Mouse (Mus musculus): ENCODE results near the gene E130114P18Rik. TPM values are rescaled to one million over a fixed set of nuclear protein-coding genes. Genes with fewer than 3 reads are reported as not detected.
A peak's percentile ranks its signal among the peaks of the same experiment; 100 is the strongest.

Gene E130114P18Rik
- polyA plus RNA-seq, 1 experiment from 2014 or later: 11.6 TPM

DNA sequence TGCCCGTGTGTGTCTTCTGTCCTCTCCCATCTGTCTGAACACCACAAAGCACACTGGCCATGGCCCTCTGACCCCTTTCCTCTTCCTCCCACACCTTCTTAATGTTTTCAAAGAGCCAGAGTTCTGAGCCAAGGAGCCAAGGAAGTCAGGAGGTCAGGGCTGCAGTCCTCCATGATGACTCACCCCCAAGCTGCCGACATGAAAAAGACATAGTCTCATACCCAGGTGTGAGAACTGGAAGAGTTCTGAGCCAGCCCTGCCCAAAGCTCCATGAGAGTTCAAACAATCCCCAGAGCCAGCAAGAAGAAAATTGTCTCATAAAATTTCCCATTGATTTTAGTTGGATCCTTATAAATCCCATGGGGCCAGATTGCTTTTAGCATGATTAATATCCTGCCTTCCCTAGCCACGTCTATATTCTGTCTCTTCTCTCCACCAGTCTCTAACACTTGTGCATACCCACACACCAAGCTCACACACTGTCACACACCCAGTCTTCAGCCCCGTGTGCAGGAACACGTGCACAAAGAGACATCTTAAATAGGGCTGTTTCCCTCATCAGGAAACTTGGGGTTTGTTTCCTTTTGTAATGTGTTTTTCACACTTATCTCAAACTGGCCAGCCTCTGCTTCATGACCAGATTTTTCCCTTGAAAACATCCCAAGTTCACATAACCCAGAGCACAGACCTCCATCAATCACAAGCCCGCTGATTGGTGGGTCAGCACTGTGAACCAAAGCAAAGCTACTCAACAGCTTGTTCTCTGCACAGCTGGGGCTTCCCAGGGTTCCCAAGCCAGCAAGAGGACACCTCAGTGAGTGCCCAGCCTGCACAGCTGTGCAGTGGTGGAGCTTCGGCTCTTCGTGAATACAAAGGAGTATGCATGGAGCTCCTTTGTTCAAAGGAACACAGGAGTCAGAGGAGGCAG, 88.2 kb downstream of the E130114P18Rik start:
- 61% methylated on average over 8 of the region's 8 CpGs for WGBS
- no peak overlapping the region for H3K4me3 ChIP-seq (ENCODE audit: low read depth, low read length)
- ATAC-seq: peak; percentile 48; the same call in 1 of the 2 replicates

DNA sequence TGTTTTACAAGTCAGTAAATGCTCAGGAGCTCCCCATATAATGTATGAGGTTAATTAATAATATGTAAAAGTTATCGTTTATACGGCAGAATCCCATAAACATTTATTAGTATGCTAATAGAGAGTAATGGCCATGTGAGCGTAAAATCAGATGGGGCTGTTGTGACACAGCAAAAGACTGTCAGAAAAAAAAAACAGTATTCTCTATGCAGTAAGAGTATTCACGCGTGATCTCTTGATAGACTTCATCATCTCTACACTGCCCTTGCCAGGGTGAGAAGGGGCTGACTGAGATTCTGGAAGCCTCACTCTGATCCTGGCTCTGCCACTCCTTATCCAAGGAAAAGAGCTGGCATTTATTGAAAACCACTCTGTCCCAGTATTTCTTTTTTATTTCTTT, 91.9 kb downstream of the E130114P18Rik start:
- H3K4me3 ChIP-seq (ENCODE audit: low read depth, low read length): no peak overlapping the region
- 84% methylated on average over 5 of the region's 5 CpGs for WGBS
- no peaks in the 10 kb centered on the region for H3K4me1 ChIP-seq (ENCODE audit: control insufficient read depth, insufficient read depth, low read length)
- H3K36me3 ChIP-seq (ENCODE audit: control insufficient read depth, insufficient read depth, low read length): no peaks in the 10 kb centered on the region
- H3K4me2 ChIP-seq (ENCODE audit: low read length): no peak overlapping the region
- no peak overlapping the region for H3K27ac ChIP-seq (ENCODE audit: low read length)
- no peak overlapping the region for H3K9ac ChIP-seq (ENCODE audit: low read depth, low read length)
- no peaks in the 10 kb centered on the region for H3K27me3 ChIP-seq (ENCODE audit: control insufficient read depth, insufficient read depth, low read depth, low read length)
- ATAC-seq: no peak
- no peaks in the 10 kb centered on the region for H3K9me3 ChIP-seq (replicated peaks; ENCODE audit: control insufficient read depth, low read length, poor library complexity, severe bottlenecking)

More for the DNA sequence above, 88.2 kb downstream of the E130114P18Rik start:
- Histone ChIP-seq H3K4me2 (ENCODE audit: low read length) (no peak overlapping the region), H3K36me3 (ENCODE audit: control insufficient read depth, insufficient read depth, low read length) (no peaks in the 10 kb centered on the region), H3K27ac (ENCODE audit: low read length) (no peak overlapping the region), H3K9me3 (replicated peaks; ENCODE audit: control insufficient read depth, low read length, poor library complexity, severe bottlenecking) (no peaks in the 10 kb centered on the region), H3K9ac (ENCODE audit: low read depth, low read length) (no peak overlapping the region), H3K27me3 (ENCODE audit: control insufficient read depth, insufficient read depth, low read depth, low read length) (no peaks in the 10 kb centered on the region), H3K4me1 (ENCODE audit: control insufficient read depth, insufficient read depth, low read length) (no peaks in the 10 kb centered on the region)

DNA sequence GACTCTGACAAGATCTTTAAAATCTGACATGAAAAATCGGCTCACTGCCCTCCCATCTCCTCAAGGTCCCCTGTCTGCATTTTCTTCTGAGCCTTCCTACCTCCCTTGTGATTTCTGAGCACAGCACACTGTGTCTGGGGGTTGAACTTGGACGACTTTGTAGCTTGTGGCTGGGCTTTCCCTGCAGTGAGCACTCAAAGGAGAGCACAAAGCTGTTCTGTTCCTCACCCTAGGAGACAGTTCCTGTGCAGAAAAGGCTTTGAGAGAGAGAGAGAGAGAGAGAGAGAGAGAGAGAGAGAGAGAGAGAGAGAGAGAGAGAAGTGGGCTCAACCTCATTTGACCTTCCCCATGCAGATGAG, 101.3 kb downstream of the E130114P18Rik start:
- H3K4me2 ChIP-seq (ENCODE audit: low read length): peak overlapping the region; percentile 51; the same call in 1 of the 2 replicates
- ATAC-seq: peak; percentile 61; the same call in 1 of the 2 replicates

DNA sequence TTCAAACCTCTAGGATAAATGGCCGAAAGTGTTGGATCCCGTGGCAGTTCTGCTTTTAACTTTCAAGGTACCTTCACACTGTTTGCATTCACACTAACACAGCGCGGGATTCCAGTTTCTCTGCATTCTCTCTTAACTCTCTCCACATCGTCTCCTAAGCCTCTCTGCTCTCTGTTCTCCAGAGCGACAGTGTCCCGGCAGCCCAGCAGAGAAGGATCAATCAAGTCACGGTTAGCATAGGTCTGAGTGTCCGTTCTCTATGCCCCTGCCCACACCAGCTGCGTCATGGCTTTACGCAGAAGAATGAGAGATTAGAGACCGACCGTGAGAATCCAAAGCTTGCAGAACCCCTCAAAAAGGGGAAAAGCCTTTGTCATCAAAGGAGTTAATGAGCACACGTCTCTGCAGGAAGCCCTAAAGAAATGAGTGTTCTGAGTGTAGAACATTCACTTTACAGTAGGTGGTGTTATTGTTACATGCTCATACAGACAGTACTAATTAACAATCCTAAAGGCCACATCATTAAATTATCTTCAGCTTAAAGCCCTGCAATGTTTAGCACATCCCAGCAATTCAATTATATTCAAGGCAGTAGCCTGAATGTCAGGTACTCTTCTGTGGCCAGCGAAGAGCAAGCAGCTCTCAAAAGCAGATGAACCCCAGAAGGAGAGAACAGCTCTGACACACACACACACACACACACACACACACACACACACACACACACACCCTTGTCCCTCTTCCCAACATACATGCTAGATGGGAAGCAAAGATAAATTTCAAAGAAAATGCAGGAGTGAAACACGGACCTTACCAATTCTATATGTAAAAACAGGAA, 101.9 kb downstream of the E130114P18Rik start:
- Histone ChIP-seq H3K27me3 (ENCODE audit: control insufficient read depth, insufficient read depth, low read depth, low read length) (no peaks in the 10 kb centered on the region), H3K4me3 (ENCODE audit: low read depth, low read length) (peak overlapping the region; percentile 20), H3K36me3 (ENCODE audit: control insufficient read depth, insufficient read depth, low read length) (no peaks in the 10 kb centered on the region), H3K4me1 (ENCODE audit: control insufficient read depth, insufficient read depth, low read length) (peaks cover 11% of the 10 kb centered on the region), H3K9me3 (replicated peaks; ENCODE audit: control insufficient read depth, low read length, poor library complexity, severe bottlenecking) (no peaks in the 10 kb centered on the region), H3K27ac (ENCODE audit: low read length) (peak overlapping the region; percentile 13; the same call in 1 of the 2 replicates), H3K9ac (ENCODE audit: low read depth, low read length) (peak overlapping the region; percentile 43), H3K4me2 (ENCODE audit: low read length) (peak overlapping the region; percentile 51)
- 18% methylated on average over 16 of the region's 16 CpGs for WGBS
- peak; percentile 83 for ATAC-seq

More for the DNA sequence above, 101.3 kb downstream of the E130114P18Rik start:
- Histone ChIP-seq H3K36me3 (ENCODE audit: control insufficient read depth, insufficient read depth, low read length) (no peaks in the 10 kb centered on the region), H3K9me3 (replicated peaks; ENCODE audit: control insufficient read depth, low read length, poor library complexity, severe bottlenecking) (no peaks in the 10 kb centered on the region), H3K4me3 (ENCODE audit: low read depth, low read length) (no peak overlapping the region), H3K27ac (ENCODE audit: low read length) (peak overlapping the region; percentile 13; the same call in 1 of the 2 replicates), H3K27me3 (ENCODE audit: control insufficient read depth, insufficient read depth, low read depth, low read length) (no peaks in the 10 kb centered on the region), H3K9ac (ENCODE audit: low read depth, low read length) (no peak overlapping the region), H3K4me1 (ENCODE audit: control insufficient read depth, insufficient read depth, low read length) (peaks cover 11% of the 10 kb centered on the region)
- WGBS: 22% methylated on average over 2 of the region's 2 CpGs

DNA sequence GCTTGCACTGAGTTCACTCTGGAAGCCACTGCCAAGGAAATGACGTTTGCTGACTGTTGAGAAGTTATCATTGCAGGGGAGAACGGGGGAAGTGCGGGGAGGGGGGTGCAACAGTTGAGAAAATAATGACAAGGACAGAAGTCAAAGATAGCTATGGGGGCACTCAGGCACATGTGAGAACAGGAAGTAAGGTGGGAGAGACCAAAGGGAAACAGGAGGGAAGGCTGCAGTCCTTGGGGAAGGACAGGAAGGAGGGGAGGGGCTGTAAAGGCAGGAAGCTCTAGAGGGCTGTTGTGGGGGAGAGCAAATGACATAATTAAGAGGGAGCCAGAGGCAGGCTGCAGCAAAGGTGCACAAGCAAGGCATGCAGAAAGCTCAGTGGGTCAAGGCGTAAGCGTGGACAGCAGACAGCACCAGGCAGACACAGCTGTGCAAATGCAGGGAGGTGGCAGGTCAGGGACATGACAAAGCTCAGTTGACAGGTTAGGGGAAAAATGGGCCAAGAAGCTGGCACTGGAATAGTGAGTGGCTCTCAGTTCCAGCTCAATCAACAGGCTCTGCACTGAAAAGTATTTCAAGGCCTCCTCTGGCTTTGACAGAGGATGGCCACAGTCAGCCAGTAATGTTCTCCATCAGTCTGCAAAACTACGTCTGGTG, 103.9 kb downstream of the E130114P18Rik start:
- 75% methylated on average over 6 of the region's 6 CpGs for WGBS
- ATAC-seq: no peak
- no peaks in the 10 kb centered on the region for H3K27me3 ChIP-seq (ENCODE audit: control insufficient read depth, insufficient read depth, low read depth, low read length)
- H3K36me3 ChIP-seq (ENCODE audit: control insufficient read depth, insufficient read depth, low read length): no peaks in the 10 kb centered on the region
- no peak overlapping the region for H3K4me2 ChIP-seq (ENCODE audit: low read length)
- peaks cover 11% of the 10 kb centered on the region for H3K4me1 ChIP-seq (ENCODE audit: control insufficient read depth, insufficient read depth, low read length)
- H3K9ac ChIP-seq (ENCODE audit: low read depth, low read length): no peak overlapping the region
- H3K9me3 ChIP-seq (replicated peaks; ENCODE audit: control insufficient read depth, low read length, poor library complexity, severe bottlenecking): no peaks in the 10 kb centered on the region
- no peak overlapping the region for H3K4me3 ChIP-seq (ENCODE audit: low read depth, low read length)
- H3K27ac ChIP-seq (ENCODE audit: low read length): no peak overlapping the region

DNA sequence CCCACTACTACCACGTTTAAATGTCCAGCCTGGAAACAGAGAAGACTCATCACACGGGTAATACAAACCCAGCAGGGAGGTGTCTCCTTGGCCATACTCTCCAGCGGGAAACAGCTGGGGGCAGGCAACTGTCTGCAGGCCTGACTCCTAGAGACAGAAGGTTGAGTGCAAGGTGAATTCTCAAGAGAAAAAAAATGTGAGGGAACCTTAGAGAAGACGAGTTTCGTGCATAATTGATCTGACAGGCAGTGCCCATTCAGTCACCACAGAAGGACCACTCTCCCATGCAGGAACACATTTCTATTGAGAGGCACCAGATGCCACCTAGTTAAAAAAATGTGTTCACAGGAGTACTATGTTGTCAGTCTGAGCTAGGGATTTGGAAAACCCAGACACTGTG, 105.4 kb downstream of the E130114P18Rik start:
- no peak for ATAC-seq
- H3K4me2 ChIP-seq (ENCODE audit: low read length): no peak overlapping the region
- H3K9ac ChIP-seq (ENCODE audit: low read depth, low read length): no peak overlapping the region
- H3K27ac ChIP-seq (ENCODE audit: low read length): no peak overlapping the region
- no peaks in the 10 kb centered on the region for H3K36me3 ChIP-seq (ENCODE audit: control insufficient read depth, insufficient read depth, low read length)
- 45% methylated on average over 5 of the region's 5 CpGs for WGBS
- H3K4me1 ChIP-seq (ENCODE audit: control insufficient read depth, insufficient read depth, low read length): peaks cover 11% of the 10 kb centered on the region
- no peak overlapping the region for H3K4me3 ChIP-seq (ENCODE audit: low read depth, low read length)
- H3K27me3 ChIP-seq (ENCODE audit: control insufficient read depth, insufficient read depth, low read depth, low read length): no peaks in the 10 kb centered on the region
- no peaks in the 10 kb centered on the region for H3K9me3 ChIP-seq (replicated peaks; ENCODE audit: control insufficient read depth, low read length, poor library complexity, severe bottlenecking)

DNA sequence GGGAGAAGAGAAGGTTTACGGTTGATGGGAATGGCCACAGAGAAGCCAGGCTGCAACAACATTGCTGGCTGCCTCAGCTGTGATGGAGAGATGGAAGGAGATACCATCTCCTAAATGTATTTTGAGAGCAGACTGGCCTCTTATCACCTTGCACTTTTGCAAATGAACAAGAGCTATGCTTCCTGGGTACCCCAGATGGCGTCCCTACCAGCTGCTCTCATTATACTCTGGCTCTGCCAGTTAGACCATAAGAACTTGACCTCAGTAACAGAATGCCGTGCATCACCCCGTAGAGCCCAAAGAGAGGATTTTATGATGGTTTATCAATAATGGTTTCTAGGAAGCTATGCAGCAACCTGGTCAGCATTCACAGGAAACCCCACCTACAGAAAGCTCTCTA, 106.0 kb downstream of the E130114P18Rik start:
- H3K4me3 ChIP-seq (ENCODE audit: low read depth, low read length): no peak overlapping the region
- no peaks in the 10 kb centered on the region for H3K36me3 ChIP-seq (ENCODE audit: control insufficient read depth, insufficient read depth, low read length)
- H3K9me3 ChIP-seq (replicated peaks; ENCODE audit: control insufficient read depth, low read length, poor library complexity, severe bottlenecking): no peaks in the 10 kb centered on the region
- peaks cover 11% of the 10 kb centered on the region for H3K4me1 ChIP-seq (ENCODE audit: control insufficient read depth, insufficient read depth, low read length)
- WGBS: 83% methylated on average over 4 of the region's 4 CpGs
- H3K9ac ChIP-seq (ENCODE audit: low read depth, low read length): no peak overlapping the region
- no peaks in the 10 kb centered on the region for H3K27me3 ChIP-seq (ENCODE audit: control insufficient read depth, insufficient read depth, low read depth, low read length)
- no peak for ATAC-seq
- H3K27ac ChIP-seq (ENCODE audit: low read length): no peak overlapping the region
- H3K4me2 ChIP-seq (ENCODE audit: low read length): no peak overlapping the region

DNA sequence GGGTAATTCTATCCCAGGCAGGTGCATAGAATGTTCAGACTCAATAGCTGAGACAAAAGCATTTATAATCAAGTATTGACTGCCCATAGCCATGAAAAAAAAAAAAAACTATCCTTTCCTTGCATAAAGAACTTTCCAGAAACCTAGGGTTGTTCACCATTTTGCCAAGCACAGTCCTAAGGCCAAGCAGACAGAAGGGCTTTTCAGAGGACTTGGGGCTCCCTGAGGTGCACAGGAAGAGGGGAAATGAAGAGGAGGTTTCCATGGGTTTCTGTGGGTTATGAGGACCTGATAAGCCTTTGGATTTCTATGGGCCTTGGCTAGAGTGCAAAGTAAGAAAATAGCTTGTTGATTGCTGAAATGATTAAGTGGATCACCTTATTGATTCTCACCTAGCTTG, 107.5 kb downstream of the E130114P18Rik start:
- no peaks in the 10 kb centered on the region for H3K27me3 ChIP-seq (ENCODE audit: control insufficient read depth, insufficient read depth, low read depth, low read length)
- H3K36me3 ChIP-seq (ENCODE audit: control insufficient read depth, insufficient read depth, low read length): no peaks in the 10 kb centered on the region
- ATAC-seq: no peak
- no peak overlapping the region for H3K27ac ChIP-seq (ENCODE audit: low read length)
- H3K4me3 ChIP-seq (ENCODE audit: low read depth, low read length): no peak overlapping the region
- H3K9ac ChIP-seq (ENCODE audit: low read depth, low read length): no peak overlapping the region
- H3K4me2 ChIP-seq (ENCODE audit: low read length): no peak overlapping the region
- no peaks in the 10 kb centered on the region for H3K4me1 ChIP-seq (ENCODE audit: control insufficient read depth, insufficient read depth, low read length)
- no peaks in the 10 kb centered on the region for H3K9me3 ChIP-seq (replicated peaks; ENCODE audit: control insufficient read depth, low read length, poor library complexity, severe bottlenecking)

Data from midbrain, embryonic 16.5 days (tissue).